Mouse (Mus musculus) lung, postnatal 0 days (tissue): ENCODE data around the gene Naa38. TPM values are rescaled to one million over a fixed set of nuclear protein-coding genes. Genes with fewer than 3 reads are reported as not detected.

ENCODE experiments used
- ATAC-seq: fragments of 200-750 bp; cut with Nextera tagmentation; 2 replicates; pipeline ENCODE4 v1.8.0; 2017; ENCODE audit warnings: moderate library complexity
- DNase-seq: peaks from one replicate; pipeline ENCODE4 v3.0.0-alpha.2; 2016; ENCODE audit warnings: low spot score
- H3K27ac ChIP-seq: fragments of 300-500 bp; sonication (generic); 2 replicates; pipeline ENCODE4 v1.5.1; 2014; ENCODE audit warnings: antibody characterized with exemption, mild to moderate bottlenecking, low read length, mixed read lengths
- H3K27me3 ChIP-seq: fragments of 300-500 bp; sonication (generic); replicated peaks from 2 replicates; pipeline ENCODE4 v1.6.1; 2014; ENCODE audit warnings: low read length, mixed read lengths; ENCODE audit not compliant: insufficient read depth
- H3K36me3 ChIP-seq: fragments of 300-500 bp; sonication (generic); 2 replicates; pipeline ENCODE4 v1.6.1; 2014; ENCODE audit warnings: low read length, mixed read lengths; ENCODE audit not compliant: insufficient read depth
- H3K4me1 ChIP-seq: fragments of 300-500 bp; sonication (generic); 2 replicates; pipeline ENCODE4 v1.6.1; 2014; ENCODE audit warnings: antibody characterized with exemption, low read depth, low read length, mixed read lengths; ENCODE audit not compliant: insufficient read depth
- H3K4me2 ChIP-seq: fragments of 300-500 bp; sonication (generic); replicated peaks from 2 replicates; pipeline ENCODE4 v1.6.1; 2014; ENCODE audit warnings: low read depth, mild to moderate bottlenecking, low read length, moderate library complexity, mixed read lengths
- H3K4me3 ChIP-seq: fragments of 300-500 bp; sonication (generic); 2 replicates; pipeline ENCODE4 v1.5.1; 2014; ENCODE audit warnings: low read depth, low read length
- H3K9ac ChIP-seq: fragments of 300-500 bp; sonication (generic); replicated peaks from 2 replicates; pipeline ENCODE4 v1.6.1; 2014; ENCODE audit warnings: low read depth, mild to moderate bottlenecking
- H3K9me3 ChIP-seq: fragments of 300-500 bp; sonication (generic); 2 replicates; pipeline ENCODE4 v1.6.1; 2016; ENCODE audit warnings: low read length, mixed read lengths
- CTCF ChIP-seq: IDR thresholded peaks from 2 replicates; pipeline ENCODE4 v1.5.1; 2016; ENCODE audit warnings: antibody characterized with exemption, mild to moderate bottlenecking
- EP300 ChIP-seq: IDR thresholded peaks from 2 replicates; pipeline ENCODE4 v1.6.1; 2016; ENCODE audit warnings: antibody characterized with exemption, mild to moderate bottlenecking, control low read depth
- WGBS: fragments of 180-500 bp; shearing (Covaris S2); extraction: QIAGEN DNeasy Blood & Tissue Kit; methylation state at CpG from one replicate; pipeline ENCODE4 v1.1.7; 2014; 5-methylcytosine and 5-hydroxymethylcytosine counted together
- polyA plus RNA-seq: library from polyadenylated mRNA; unstranded; fragments of >200 nt; fragmentation: Nextera tagmentation; extraction: Ambion mirVana; gene quantifications from 2 replicates; pipeline ENCODE4 v1.2.1, GENCODE M21; 2015

Gene Naa38
- polyA plus RNA-seq, 1 experiment from 2014 or later = 142 TPM

GRCm38 (mm10) chr11:69407724-69408004 is 12.4 kb downstream of the Naa38 start:
- ATAC-seq = no peak
- 87% methylated on average over 4 of the region's 4 CpGs for WGBS
- Histone ChIP-seq H3K4me3 (no peak overlapping the region), H3K27ac (peak overlapping the region; percentile 35; the same call in 1 of the 2 replicates), H3K9me3 (no peaks in the 10 kb centered on the region), H3K27me3 (no peaks in the 10 kb centered on the region), H3K9ac (no peak overlapping the region), H3K4me2 (peak overlapping the region; percentile 97; the same call in 1 of the 2 replicates), H3K4me1 (peaks cover 15% of the 10 kb centered on the region), H3K36me3 (peaks cover 44% of the 10 kb centered on the region)
- DNase-seq = no peak
- TF ChIP-seq EP300 (no peak), CTCF (no peak)

GRCm38 (mm10) chr11:69408541-69409377 is 13.5 kb downstream of the Naa38 start:
- H3K4me1 ChIP-seq = peaks cover 20% of the 10 kb centered on the region
- no peaks in the 10 kb centered on the region for H3K9me3 ChIP-seq
- TF ChIP-seq CTCF (peak; percentile 24; the same call in 1 of the 2 replicates), EP300 (no peak)
- peak overlapping the region; percentile 97 for H3K4me2 ChIP-seq
- peak overlapping the region; percentile 93 for H3K9ac ChIP-seq
- H3K36me3 ChIP-seq = peaks cover 40% of the 10 kb centered on the region
- under 1% methylated on average over 33 of the region's 33 CpGs for WGBS
- peak; percentile 70 for ATAC-seq
- peak overlapping the region; percentile 100 for H3K27ac ChIP-seq
- H3K27me3 ChIP-seq = no peaks in the 10 kb centered on the region
- DNase-seq = peak; percentile 98
- peak overlapping the region; percentile 75 for H3K4me3 ChIP-seq

GRCm38 (mm10) chr11:69409378-69410044 is 14.2 kb downstream of the Naa38 start:
- WGBS = under 1% methylated on average over 34 of the region's 46 CpGs
- DNase-seq = peak; percentile 97
- Histone ChIP-seq H3K36me3 (peaks cover 34% of the 10 kb centered on the region), H3K27ac (peak overlapping the region; percentile 100), H3K4me2 (peak overlapping the region; percentile 97), H3K9me3 (no peaks in the 10 kb centered on the region), H3K4me1 (peaks cover 26% of the 10 kb centered on the region), H3K4me3 (peak overlapping the region; percentile 75), H3K9ac (peak overlapping the region; percentile 93), H3K27me3 (no peaks in the 10 kb centered on the region)
- peak; percentile 64 for ATAC-seq
- TF ChIP-seq EP300 (peak; percentile 76), CTCF (0 out of 2 replicates have a peak, but pooled peaks have one; percentile 1)

GRCm38 (mm10) chr11:69410045-69410309 is 14.7 kb downstream of the Naa38 start:
- DNase-seq (no peak), ATAC-seq (no peak)
- peak overlapping the region; percentile 97 for H3K4me2 ChIP-seq
- H3K4me1 ChIP-seq = peaks cover 30% of the 10 kb centered on the region
- WGBS = 0% methylated on average over 18 of the region's 18 CpGs
- peak overlapping the region; percentile 100 for H3K27ac ChIP-seq
- H3K27me3 ChIP-seq = no peaks in the 10 kb centered on the region
- no peak for TF ChIP-seq EP300
- no peak for TF ChIP-seq CTCF
- H3K9ac ChIP-seq = peak overlapping the region; percentile 93
- peak overlapping the region; percentile 75 for H3K4me3 ChIP-seq
- peaks cover 30% of the 10 kb centered on the region for H3K36me3 ChIP-seq
- no peaks in the 10 kb centered on the region for H3K9me3 ChIP-seq

GRCm38 (mm10) chr11:69410310-69411072 is 15.2 kb downstream of the Naa38 start:
- Histone ChIP-seq H3K36me3 (peaks cover 25% of the 10 kb centered on the region), H3K4me2 (peak overlapping the region; percentile 97), H3K27ac (peak overlapping the region; percentile 100), H3K9me3 (no peaks in the 10 kb centered on the region), H3K9ac (peak overlapping the region; percentile 93), H3K4me1 (peaks cover 32% of the 10 kb centered on the region), H3K4me3 (peak overlapping the region; percentile 75), H3K27me3 (no peaks in the 10 kb centered on the region)
- ATAC-seq (peak; percentile 20), DNase-seq (peak; percentile 92)
- TF ChIP-seq CTCF (no peak), EP300 (peak; percentile 79)
- WGBS = 3% methylated on average over 35 of the region's 41 CpGs

GRCm38 (mm10) chr11:69411073-69411535 is 15.8 kb downstream of the Naa38 start:
- Histone ChIP-seq H3K9me3 (no peaks in the 10 kb centered on the region), H3K4me3 (peak overlapping the region; percentile 75), H3K27me3 (no peaks in the 10 kb centered on the region), H3K27ac (peak overlapping the region; percentile 100), H3K9ac (peak overlapping the region; percentile 93), H3K4me2 (peak overlapping the region; percentile 97), H3K36me3 (peaks cover 19% of the 10 kb centered on the region), H3K4me1 (peaks cover 32% of the 10 kb centered on the region)
- DNase-seq (peak; percentile 98), ATAC-seq (peak; percentile 62)
- 0% methylated on average over 26 of the region's 26 CpGs for WGBS
- no peak for TF ChIP-seq CTCF
- no peak; the same call in 1 of the 2 replicates for TF ChIP-seq EP300
